Mouse (Mus musculus): Measurements from ENCODE around the gene Galns. TPM values are rescaled to one million over a fixed set of nuclear protein-coding genes. Genes with fewer than 3 reads are reported as not detected.

The Galns gene
- total and polyA plus RNA-seq, 3 experiments, result 16.4 to 25.6 (median 25.6) TPM

DNA sequence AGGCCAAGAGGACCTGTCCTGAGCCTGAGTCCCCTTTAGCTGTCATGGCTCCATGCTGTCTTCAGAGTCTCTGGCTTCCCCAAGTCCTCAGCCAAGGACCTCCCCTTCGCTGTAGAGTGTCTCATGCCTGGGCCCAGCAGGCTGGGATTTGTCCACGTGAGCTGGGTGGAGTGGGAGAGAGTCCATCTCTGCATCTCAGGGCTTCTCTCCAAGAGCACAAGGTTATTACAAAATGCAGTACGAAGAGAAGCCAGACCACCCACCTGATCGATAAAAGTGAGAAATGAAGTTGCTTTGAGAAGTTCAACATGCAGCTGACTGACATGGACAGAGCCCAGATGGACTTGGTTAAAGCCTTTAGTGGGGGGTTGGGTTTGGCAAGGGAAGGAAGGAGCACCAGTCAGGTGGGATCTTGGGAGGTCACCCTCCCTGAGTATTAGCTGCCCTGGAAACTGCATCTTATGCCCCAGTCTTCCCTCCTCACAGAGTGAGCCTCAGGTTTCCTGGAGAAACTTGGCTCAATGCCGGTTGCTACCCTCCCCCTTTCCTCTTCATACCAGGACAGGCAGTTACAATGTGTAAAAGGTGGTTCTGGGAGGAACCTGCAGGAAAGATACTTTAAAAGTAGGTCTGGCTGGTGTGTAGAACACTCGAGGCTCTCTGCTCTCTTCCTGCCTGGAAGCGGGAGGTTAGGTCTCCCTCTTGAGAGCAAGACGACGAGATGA, 5.1 kb upstream of the Galns start:
- no peaks in the 10 kb centered on the region for H3K9me3 ChIP-seq (replicated peaks; ENCODE audit: low read length)
- dilution Hi-C loops (cut with MboI; ENCODE audit: extremely low pct_ligation_motif_present, extremely low pct_unique_long_range_greater_than_20kb, low sequenced_read_pairs), result no loop called here
- no peak overlapping the region for H3K4me2 ChIP-seq (ENCODE audit: insufficient read depth, low read depth, poor library complexity, severe bottlenecking)
- H3K4me1 ChIP-seq (ENCODE audit: control insufficient read depth in 1 of 2, insufficient read depth in 2 of 2), result peaks cover 8 to 36% of the 10 kb centered on the region in 2 experiments
- no peak for DNase-seq (ENCODE audit: extremely low read depth)
- H3K9ac ChIP-seq (ENCODE audit: insufficient read depth, low read depth), result no peak overlapping the region
- no peaks in the 10 kb centered on the region for H3K79me2 ChIP-seq (replicated peaks; ENCODE audit: control insufficient read depth, extremely low read depth, insufficient read depth, poor library complexity, severe bottlenecking)
- TF ChIP-seq CHD1 (IDR thresholded peaks at IDR 0.05; ENCODE audit: low read depth, low read length) (no peak), JUN (IDR thresholded peaks at IDR 0.05; ENCODE audit: insufficient read depth, low read depth, low read length) (no peak), RCOR1 (conservative IDR thresholded peaks at IDR 0.05; ENCODE audit: low read depth, low read length) (no peak), USF1 (IDR thresholded peaks at IDR 0.05; ENCODE audit: low read depth, low read length) (no peak), MXI1 (IDR thresholded peaks at IDR 0.05; ENCODE audit: low read depth, low read length) (no peak), KAT2A (IDR thresholded peaks at IDR 0.05; ENCODE audit: insufficient replicate concordance, low read length) (no peak), TCF12 (IDR thresholded peaks at IDR 0.05; ENCODE audit: low read depth, low read length) (no peak), JUND (conservative IDR thresholded peaks at IDR 0.05; ENCODE audit: low read depth, low read length) (no peak), USF2 (conservative IDR thresholded peaks at IDR 0.05; ENCODE audit: low read depth, low read length) (no peak), SIN3A (IDR thresholded peaks at IDR 0.05; ENCODE audit: low read length) (no peak), CTCF (conservative IDR thresholded peaks at IDR 0.05 in 1 of 2, IDR thresholded peaks at IDR 0.05 in 1 of 2; ENCODE audit: low read depth in 2 of 2, low read length in 2 of 2) (no peak), EP300 (IDR thresholded peaks at IDR 0.05; ENCODE audit: low read length) (no peak)
- in situ Hi-C loops (cut with MboI; ENCODE audit: low pct_ligation_motif_present, low pct_unique_long_range_greater_than_20kb, low sequenced_read_pairs), result no loop called here
- H3K27me3 ChIP-seq (replicated peaks), result no peaks in the 10 kb centered on the region
- no peak overlapping the region for H3K27ac ChIP-seq (ENCODE audit: insufficient read depth, low read depth)
- no peak overlapping the region for H3K4me3 ChIP-seq (replicated peaks in 1 of 3; ENCODE audit: low read depth in 2 of 3, low read length in 2 of 3, poor library complexity in 1 of 3)
- H3K36me3 ChIP-seq (replicated peaks in 1 of 2; ENCODE audit: control insufficient read depth in 1 of 2, insufficient read depth in 1 of 2, low read length in 1 of 2), result peaks cover 5 to 38% of the 10 kb centered on the region in 2 experiments

DNA sequence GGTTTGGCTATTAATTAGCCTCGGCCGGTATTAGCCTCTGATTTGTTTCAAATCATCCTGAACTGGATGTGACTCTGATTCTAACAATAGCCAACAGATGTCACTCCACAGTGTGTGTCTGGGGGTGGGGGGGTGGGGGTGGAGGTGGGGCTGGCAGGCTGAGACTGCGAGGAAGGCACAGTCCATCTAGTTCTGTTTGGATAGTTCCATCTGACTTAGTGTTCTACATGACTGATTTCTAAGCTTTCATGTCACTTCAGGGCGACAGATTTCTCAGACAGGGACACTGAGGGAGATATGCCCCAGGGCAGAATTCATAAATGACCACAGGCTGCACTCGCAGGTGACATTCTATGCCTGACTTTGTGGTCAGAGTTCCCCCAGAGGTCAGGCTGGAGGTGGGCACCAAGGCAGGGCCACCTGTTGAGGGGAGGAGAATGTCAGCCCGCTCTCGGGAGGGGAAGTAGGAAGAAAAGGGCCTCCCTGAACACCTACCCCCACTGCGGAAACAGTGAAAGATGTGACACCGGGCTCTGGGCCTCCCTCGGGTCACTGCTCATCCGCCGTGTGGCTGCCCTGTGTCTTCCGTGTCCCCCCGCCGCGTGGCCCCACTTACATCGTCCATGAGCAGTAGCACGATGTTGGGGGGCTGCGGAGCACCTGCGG, 518 bp downstream of the Galns start:
- peak overlapping the region; percentile 92 for H3K4me2 ChIP-seq (ENCODE audit: insufficient read depth, low read depth, poor library complexity, severe bottlenecking)
- H3K9me3 ChIP-seq (replicated peaks; ENCODE audit: low read length), result no peaks in the 10 kb centered on the region
- in situ Hi-C loops (cut with MboI; ENCODE audit: low pct_ligation_motif_present, low pct_unique_long_range_greater_than_20kb, low sequenced_read_pairs), result no loop called here
- dilution Hi-C loops (cut with MboI; ENCODE audit: extremely low pct_ligation_motif_present, extremely low pct_unique_long_range_greater_than_20kb, low sequenced_read_pairs), result no loop called here
- DNase-seq (ENCODE audit: extremely low read depth), result peak; percentile 84
- peak overlapping the region; percentile 72 for H3K9ac ChIP-seq (ENCODE audit: insufficient read depth, low read depth)
- H3K79me2 ChIP-seq (replicated peaks; ENCODE audit: control insufficient read depth, extremely low read depth, insufficient read depth, poor library complexity, severe bottlenecking), result no peaks in the 10 kb centered on the region
- peaks cover 11 to 54% of the 10 kb centered on the region in 2 experiments for H3K4me1 ChIP-seq (ENCODE audit: control insufficient read depth in 1 of 2, insufficient read depth in 2 of 2)
- H3K27me3 ChIP-seq (replicated peaks), result no peaks in the 10 kb centered on the region
- peak overlapping the region; percentile 56 to 94 (median 78) for H3K4me3 ChIP-seq (replicated peaks in 1 of 3; ENCODE audit: low read depth in 2 of 3, low read length in 2 of 3, poor library complexity in 1 of 3)
- peak overlapping the region; percentile 97 for H3K27ac ChIP-seq (ENCODE audit: insufficient read depth, low read depth)
- H3K36me3 ChIP-seq (replicated peaks in 1 of 2; ENCODE audit: control insufficient read depth in 1 of 2, insufficient read depth in 1 of 2, low read length in 1 of 2), result peaks cover 5 to 29% of the 10 kb centered on the region in 2 experiments
- TF ChIP-seq MAX (IDR thresholded peaks at IDR 0.05; ENCODE audit: low read length), result peak; percentile 11; the same call in 1 of the 2 replicates
- peak; percentile 67 for TF ChIP-seq TCF12 (IDR thresholded peaks at IDR 0.05; ENCODE audit: low read depth, low read length)
- TF ChIP-seq TBP (conservative IDR thresholded peaks at IDR 0.05; ENCODE audit: low read depth, low read length), result no peak; the same call in 1 of the 2 replicates
- TF ChIP-seq EP300 (IDR thresholded peaks at IDR 0.05; ENCODE audit: low read length), result peak; percentile 60
- no peak for TF ChIP-seq MAFK (IDR thresholded peaks at IDR 0.05; ENCODE audit: insufficient replicate concordance, low read length)
- TF ChIP-seq CTCF (conservative IDR thresholded peaks at IDR 0.05 in 1 of 2, IDR thresholded peaks at IDR 0.05 in 1 of 2; ENCODE audit: low read depth in 2 of 2, low read length in 2 of 2), result no peak
- TF ChIP-seq UBTF (IDR thresholded peaks at IDR 0.05; ENCODE audit: low read depth, low read length), result no peak
- no peak for TF ChIP-seq POLR2A (IDR thresholded peaks at IDR 0.05; ENCODE audit: low read depth, low read length)
- TF ChIP-seq E2F4 (IDR thresholded peaks at IDR 0.05; ENCODE audit: insufficient replicate concordance, low read depth, low read length), result no peak
- TF ChIP-seq RAD21 (IDR thresholded peaks at IDR 0.05; ENCODE audit: low read depth, low read length), result no peak
- TF ChIP-seq ZC3H11A (IDR thresholded peaks at IDR 0.05; ENCODE audit: low read depth, low read length), result no peak
- TF ChIP-seq MAZ (IDR thresholded peaks at IDR 0.05; ENCODE audit: low read depth, low read length), result no peak; the same call in 1 of the 2 replicates
- no peak for TF ChIP-seq POLR2AphosphoS2 (IDR thresholded peaks at IDR 0.05; ENCODE audit: low read depth, low read length)
- no peak for TF ChIP-seq NELFE (IDR thresholded peaks at IDR 0.05; ENCODE audit: low read depth, low read length)
- TF ChIP-seq GABPA (IDR thresholded peaks at IDR 0.05; ENCODE audit: insufficient replicate concordance, low read depth, low read length), result no peak
- peak; percentile 79 for TF ChIP-seq ELF1 (IDR thresholded peaks at IDR 0.05; ENCODE audit: low read depth, low read length)
- no peak for TF ChIP-seq USF1 (IDR thresholded peaks at IDR 0.05; ENCODE audit: low read depth, low read length)
- TF ChIP-seq ZNF384 (IDR thresholded peaks at IDR 0.05; ENCODE audit: low read depth, low read length), result no peak
- no peak for TF ChIP-seq NRF1 (IDR thresholded peaks at IDR 0.05; ENCODE audit: low read depth, low read length)
- no peak for TF ChIP-seq JUN (IDR thresholded peaks at IDR 0.05; ENCODE audit: insufficient read depth, low read depth, low read length)
- TF ChIP-seq MYC (IDR thresholded peaks at IDR 0.05; ENCODE audit: low read depth, low read length), result no peak
- TF ChIP-seq SMC3 (IDR thresholded peaks at IDR 0.05; ENCODE audit: low read depth, low read length), result no peak
- 0 out of 2 replicates have a peak, but pooled peaks have one; percentile 5 for TF ChIP-seq JUND (conservative IDR thresholded peaks at IDR 0.05; ENCODE audit: low read depth, low read length)
